Mouse (Mus musculus) heart, adult 11 months (tissue): ENCODE data around the gene Insr.
"Not testable (repeated sequence)": the region's sequence is repeated elsewhere in the genome, so short reads cannot be mapped to it uniquely, and the experiment has no call there.

Experiments used
- DNase-seq: peaks from one replicate; pipeline ENCODE4 v3.0.0; 2022

Gene Insr

DNA sequence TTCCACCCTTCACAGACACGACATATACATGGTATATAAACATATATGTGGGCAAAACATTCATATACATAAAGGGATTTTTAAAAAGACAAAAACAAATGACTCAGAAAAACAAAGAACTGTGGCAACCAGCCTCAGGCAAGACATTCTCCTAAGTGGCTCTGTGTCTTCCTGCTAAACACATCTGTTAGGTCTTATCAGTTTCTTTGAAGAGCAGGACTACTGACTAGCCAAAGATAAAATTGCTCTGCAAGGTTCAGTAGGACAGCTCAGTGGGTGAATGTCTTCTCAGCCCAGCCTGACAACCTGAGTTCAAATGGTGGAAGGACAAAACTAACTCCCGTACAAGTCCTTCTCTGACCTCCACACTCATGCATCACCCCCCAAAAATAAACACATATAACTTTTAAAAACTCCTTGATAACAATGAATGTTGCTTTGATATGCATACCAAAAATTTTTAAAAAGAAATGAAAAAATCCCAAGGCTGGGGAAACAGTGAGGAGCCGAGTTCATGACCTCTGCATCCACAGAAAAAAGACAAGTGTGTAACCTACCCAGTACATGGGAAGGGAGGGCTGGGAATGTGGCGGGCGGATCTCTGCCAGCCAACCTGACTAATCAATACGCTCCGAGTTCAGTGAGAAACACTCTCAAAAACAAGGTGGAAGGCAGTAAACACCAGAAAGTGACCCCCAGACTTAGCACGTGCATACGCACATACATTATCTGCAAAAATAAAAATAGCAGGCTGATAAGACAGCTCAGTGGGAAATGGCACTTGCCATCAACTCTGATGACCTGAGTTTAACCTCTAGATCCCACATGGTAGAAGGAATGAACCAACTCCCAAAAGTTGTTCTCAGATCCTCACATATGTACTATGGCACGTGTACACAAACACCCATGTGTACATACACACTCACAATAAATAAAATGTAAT, 49.0 kb downstream of the Insr start:
- no peak for DNase-seq

DNA sequence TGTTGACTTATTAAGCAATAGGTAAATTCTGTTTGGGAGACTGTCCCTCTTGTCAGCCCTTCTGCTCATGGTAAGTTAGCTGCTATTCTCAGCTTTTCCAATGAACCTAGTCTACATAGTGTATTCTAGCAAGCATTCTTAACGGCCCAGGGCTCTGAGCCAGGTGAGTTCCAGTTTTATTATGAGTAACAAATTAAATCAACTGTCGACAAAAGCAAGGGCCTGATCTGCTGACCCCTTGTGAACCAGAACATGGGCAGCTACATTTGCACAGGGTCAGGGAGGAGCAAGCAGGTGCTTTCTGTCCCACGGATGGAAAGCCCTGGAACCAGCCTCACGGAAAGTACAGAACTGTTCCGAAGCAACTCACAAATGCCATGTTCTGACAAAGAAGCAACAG, 52.0 kb downstream of the Insr start:
- no peak for DNase-seq

DNA sequence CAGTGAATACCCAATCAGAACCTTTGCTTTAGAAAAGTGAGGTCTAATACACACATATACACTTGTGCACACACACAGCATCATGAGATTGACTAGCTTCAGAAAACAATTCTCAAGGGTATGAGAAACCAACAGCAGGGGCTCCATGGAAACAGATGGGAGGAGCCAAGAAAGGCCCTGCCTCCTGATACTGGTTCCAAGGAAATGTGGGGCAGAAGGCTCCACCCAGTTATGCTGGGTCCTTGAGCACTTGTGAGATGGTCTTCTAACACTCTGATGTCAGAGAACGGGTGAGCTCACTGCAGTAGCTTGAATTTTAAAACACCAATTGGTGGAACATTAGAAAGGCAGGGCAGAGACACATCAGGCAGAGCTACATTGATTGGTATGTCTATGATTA, 53.7 kb downstream of the Insr start:
- no peak for DNase-seq

DNA sequence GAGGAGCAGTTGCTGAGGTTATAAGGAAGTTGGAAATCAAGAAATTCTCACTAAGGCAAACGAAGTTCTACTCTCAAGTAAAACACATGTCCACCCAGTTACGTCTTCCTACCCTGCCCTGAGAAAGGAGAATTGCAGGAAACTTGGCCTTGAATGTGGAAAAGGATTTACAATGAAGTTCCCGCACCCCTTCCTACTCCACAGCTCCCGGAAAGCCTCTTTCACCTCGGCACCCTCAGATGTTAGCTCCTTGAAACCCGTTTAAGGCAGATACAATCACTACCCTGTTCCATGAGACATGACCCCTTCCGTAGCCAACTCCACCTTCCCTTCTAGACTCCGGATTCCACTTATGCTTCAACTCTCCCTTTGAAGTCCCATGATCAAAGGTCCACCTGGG, 54.2 kb downstream of the Insr start:
- DNase-seq: peak; percentile 96

DNA sequence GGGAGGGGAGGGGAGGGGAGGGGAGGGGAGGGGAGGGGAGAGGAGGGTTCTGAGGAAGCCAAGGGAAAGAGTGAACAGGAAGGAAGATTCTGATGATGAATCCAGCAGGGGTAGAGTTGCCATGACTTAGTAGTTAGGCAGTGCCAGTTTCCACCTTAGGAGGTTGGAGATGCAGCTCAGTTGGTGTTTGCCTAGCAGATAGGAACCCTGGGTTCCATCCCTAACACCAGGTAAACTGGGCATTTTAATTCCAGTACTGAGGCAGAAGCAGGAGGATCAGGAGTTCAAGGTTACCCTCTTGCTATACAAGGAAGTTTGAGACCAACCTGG, 56.8 kb downstream of the Insr start:
- DNase-seq: peak; percentile 89

DNA sequence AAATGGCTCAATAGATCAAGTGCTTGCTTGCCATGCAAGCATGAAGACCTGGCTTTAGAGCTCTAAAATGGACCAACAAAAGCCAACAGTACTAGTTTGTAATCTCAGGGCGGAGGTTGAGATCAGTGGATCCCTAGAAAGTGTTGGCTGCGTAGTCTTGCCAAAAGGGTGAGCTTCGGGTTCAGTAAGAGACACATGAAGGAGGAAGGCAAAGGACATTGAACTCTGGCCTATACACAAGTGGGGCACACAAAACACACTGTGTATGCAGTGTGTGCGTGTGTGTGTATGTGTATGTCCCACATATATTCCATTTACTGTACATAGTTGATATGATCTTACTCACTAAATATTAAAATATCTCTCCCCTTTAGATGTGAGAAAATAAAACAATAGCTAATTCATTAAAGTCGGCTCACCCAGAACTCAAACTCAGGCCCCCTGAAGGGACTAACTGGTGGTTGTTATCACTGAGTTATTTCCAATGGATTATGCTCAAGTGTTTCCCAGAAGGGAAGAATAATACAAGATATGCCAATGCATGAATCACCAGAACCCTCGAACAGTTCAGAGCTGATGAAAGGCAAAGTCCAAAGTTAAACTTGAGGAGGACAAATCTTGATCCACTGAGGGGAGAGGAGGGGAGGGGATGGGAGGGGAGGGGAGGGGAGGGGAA, 57.3 kb downstream of the Insr start:
- no peak for DNase-seq

DNA sequence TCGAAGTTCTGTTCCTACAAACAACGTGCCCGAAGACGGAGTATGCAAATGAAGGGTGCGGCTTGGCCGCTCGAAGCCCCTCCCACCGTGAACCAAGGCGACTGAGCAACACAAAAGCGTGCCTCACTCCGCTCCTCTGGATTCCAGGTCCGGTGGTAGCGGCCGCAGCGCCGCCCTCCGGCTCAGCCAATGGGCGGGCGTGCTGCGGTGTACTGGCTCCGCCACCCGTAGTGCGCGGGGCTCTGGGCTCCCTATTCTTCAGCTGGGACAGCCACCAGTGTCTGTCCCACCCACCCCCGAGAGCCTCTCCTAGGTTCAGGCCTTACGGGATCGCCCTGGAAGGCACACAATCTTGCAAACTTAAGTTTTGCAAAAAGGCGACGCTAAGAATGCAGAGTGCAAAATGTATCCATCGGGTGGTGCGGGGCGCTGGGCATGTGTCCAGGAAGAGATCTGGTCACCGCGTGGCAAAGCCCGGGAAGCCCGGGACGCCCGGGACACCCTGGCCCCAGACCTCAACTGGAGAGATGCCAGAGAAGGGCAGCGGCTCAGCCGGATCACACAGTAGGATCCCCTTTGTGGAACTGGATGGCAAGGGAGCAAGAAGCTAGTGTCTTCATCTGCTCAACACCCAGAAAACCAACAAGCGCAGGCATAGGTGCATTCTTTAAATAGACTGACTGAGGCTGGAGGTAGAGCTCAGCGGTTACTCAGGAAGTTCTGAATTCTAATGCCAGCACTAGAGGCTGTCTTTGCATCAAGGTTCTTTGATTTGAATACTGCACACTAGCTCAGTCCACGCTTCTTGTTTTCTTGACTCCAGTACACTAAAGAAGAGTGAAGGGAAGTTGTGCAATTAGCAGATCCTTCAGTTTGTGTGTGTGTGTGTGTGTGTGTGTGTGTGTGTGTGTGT, 58.1 kb downstream of the Insr start:
- peak; percentile 99 for DNase-seq

DNA sequence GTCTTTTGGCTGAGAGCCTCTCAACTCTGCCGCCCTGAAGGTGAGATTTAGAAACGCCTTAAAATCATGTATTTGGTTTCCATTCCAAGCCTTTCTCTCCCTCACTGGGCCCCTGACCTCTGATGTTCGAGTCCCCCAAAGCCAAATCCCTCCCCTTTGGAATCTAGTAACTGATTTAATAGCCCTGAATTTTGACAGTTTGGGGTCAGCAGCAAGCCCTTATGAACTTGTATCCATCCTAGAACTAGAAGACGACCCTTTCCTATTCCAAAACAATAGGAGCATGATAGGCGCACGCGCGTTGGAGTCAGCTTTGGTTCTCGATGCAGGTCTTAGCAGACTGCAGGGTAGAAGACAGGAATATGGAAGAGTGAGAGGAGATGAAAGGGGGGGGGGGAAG, 58.9 kb downstream of the Insr start:
- DNase-seq: peak; percentile 92

DNA sequence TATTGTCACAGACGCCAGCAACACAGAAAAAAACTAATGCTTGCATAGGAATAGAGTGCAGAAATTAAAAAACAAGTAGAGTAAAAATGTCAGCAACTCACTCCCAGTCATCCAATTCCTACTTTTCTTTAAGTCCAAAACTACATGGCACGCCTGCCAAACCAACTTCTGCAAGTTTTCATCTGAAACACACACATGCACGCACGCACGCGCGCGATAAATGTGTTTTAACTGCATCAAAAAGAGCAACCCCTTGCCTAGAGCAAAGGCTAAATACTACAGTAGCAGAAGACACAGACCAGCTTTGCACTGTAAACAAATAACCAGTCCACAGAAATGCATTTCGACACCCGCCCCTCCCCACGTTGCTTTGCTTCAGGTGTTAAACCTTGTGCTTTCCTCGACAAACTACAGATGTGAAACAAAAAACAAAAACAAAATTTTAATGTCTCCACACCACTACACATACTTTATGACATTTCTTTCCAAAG, 59.5 kb downstream of the Insr start:
- DNase-seq: peak; percentile 81

DNA sequence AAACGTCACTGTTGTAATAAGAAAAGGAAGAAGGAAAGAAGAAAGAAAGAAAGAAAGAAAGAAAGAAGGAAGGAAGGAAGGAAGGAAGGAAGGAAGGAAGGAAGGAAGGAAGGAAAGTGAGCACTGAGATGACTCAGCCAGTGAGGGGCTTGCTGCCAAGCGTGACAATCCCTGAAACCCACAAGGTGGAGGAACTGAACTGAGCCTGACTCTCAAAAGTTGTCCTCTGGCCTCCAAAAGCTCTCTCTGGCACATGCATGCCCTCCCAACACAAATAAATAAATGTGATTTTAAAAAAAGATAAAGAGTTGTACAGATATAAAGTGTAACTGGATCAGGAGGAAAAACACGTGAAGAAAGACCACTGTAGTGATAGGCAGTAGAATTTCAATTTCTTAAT, 60.2 kb downstream of the Insr start:
- DNase-seq: peak; percentile 80

DNA sequence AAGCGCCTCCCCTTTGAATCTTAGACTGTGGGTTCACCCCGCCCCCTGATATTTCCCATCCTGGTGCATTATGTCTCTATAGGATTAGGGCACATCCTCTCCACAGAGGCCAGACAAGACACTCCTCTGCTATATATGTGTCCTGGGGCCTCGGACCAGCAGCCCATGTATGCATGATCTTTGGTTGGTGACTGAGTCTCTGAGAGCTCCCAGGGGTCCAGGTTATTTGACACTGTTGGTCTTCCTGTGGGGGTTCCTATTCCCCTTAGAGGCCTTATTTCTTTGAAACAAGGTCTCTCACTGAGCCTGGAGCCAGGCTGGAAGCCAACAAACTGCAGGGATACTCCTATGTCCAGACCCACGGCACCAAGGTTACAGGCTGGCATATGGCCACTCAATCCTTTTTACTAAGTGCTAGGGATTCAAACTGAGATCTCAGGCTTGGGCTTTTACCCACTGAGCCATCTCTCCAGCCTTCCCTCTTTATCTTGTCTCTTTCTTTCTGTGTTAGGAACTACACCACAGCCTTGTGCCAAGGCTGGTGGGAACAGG, 62.8 kb downstream of the Insr start:
- DNase-seq: peak; percentile 91

DNA sequence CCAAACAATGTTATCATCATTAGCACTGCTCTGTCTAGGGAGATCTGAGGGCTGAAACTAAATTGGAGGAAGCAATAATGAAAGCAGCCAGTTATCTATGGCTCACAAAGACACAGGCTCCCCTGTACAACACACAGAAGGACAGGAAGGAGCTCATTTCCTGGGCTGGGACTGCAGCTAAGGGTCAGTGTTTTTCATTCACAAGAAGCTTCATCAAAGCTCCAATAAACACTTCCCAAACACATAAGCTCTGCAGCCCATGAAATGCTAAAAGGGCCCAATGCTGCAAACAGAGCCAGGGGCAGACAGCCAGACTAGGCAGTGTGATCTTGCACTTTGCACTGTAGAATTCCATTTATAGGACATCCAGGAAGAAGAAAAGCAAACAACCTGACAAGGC, 63.9 kb downstream of the Insr start:
- DNase-seq: peak; percentile 98

DNA sequence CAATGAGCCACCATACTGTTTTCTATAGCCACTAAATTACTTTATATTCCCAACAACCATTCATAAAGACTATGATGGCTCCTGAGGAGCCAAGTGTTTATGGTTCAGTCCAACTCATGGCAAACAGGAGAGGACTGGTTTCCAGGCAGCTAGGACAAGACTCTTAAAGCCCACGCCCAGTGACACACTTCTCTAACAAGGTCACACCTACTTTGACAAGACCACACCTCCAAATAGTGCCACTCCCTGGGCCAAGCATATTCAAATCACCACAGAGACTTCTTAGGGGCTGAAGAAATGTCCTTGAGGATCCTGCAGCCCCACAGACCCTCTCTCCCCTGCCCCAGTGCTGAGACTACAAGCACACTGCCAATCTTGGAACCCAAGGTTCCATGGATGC, 64.8 kb downstream of the Insr start:
- DNase-seq: peak; percentile 84

DNA sequence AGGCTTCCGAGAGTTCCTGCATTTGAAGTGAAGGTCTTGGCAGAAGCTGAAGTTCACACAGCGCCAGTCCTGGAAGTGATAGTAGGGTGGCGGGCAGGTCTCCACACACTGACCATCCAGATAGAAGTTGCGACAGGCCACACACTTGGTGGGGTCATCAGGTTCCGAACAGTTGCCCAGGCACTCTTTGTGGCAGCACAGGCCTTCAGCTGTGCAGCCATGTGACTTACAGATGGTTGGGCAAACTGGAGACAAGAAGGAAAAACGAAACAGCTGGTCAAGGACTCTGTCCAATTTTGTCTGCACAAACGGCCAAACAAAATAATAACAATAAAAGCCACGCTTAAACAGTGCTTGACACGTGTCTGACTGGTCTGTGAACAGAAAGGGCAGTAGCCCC, 68.0 kb downstream of the Insr start:
- DNase-seq: peak; percentile 98

DNA sequence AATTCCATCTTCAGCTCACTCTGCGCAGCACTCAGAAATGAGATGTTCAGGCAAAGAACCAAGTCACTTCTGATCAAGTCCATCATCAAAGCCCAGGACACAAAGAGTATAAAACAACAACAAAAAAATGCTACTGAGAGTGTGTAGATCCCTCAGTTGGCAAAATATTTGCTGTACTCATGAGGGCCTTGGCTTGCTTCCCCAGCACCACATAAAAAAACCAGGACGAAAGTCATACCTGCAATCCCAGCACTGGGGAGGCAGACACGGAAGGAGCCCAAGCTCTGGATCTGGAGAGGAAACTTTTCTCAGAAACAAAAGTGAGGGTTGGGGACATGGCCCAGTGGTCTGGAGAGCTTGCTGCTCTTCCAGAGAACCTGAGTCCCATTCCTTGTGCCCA, 69.5 kb downstream of the Insr start:
- DNase-seq: peak; percentile 76

DNA sequence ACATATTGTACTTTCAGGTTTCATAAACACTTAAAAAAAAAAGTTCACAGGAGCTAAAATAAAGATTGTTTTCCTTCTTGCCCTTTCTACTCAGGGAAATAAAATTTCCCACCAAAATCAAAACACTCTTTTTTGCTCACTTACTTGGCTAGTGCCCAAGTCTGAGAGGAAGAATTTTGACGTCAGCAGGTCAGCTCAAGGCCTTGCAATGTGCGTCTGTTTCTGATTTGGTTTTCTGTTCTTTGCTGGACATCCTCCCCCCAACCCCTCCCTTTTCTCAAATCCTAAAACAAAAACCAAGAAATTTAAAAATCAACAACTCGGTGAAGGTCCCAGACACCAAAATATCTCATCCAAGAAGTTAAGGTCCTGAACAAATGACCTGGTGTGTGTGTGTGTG, 70.1 kb downstream of the Insr start:
- peak; percentile 95 for DNase-seq

DNA sequence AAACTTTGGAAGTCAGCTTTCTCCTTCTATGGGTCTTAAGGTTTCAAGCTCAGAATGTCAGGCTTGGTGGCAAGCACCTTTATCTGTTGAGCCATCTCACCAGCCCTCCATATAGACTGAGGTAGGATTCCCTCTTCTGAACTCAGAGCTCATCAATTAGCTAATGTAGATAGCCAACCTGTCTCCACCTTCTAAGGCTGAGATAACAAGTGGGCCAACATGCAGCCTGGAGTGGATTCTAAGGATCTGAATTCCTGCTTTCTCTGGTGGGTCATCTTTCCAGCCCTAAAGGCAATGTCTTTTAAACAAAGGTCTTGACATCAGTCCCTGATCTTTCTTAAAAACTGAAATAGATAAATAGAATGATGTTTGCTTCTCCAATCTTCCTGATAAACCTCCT, 70.7 kb downstream of the Insr start:
- DNase-seq: peak; percentile 61

DNA sequence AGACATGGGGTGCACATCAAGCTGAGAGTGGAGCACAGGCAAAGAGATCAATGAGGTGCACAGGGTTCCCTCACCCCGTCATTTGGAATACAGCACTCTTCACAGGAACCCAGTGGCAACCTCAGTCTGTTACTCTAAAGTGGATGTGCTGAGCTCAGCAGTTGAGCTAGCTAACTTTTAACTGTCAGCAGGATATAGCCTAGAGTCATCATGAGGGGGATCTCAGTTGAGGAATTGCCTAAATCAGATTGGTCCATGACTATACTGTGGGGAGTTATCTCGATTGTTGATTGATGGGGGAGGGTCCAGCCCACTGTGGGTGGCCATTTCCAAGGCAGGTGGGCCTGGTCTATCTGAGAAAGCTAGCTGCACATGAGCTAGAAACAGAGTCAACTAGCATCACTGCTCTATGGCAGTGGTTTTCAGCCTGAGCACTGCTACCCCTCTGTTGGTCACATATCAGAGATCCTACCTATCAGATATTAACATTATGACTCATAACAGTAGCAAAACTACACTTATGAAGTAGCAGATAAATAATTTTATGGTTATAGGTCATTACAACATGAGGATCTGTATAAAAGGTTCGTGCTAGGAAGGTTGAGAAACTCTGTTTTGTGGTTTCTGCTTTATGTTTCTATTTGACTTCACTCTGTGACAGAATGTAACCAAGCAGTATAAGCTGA, 74.5 kb downstream of the Insr start:
- DNase-seq: peak; percentile 87

DNA sequence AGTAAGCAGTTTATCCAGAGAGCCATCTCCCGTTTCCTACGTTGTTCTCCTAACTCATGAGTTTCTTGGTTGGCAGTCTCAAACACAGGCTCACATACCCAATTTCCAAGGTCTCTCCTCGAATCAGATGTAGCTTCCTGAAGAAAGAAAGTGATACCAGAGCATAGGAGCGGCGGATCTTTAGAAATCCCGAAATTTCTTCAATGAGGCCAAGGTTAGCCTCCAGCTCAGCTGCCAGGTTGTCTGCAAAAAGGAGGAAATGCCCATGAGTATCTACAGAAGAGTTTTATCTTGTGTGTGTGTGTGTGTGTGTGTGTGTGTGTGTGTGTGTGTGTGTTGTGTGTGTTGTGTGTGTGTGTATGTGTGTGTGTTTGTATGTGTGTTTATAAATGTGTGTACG, 76.6 kb downstream of the Insr start:
- DNase-seq: no peak

DNA sequence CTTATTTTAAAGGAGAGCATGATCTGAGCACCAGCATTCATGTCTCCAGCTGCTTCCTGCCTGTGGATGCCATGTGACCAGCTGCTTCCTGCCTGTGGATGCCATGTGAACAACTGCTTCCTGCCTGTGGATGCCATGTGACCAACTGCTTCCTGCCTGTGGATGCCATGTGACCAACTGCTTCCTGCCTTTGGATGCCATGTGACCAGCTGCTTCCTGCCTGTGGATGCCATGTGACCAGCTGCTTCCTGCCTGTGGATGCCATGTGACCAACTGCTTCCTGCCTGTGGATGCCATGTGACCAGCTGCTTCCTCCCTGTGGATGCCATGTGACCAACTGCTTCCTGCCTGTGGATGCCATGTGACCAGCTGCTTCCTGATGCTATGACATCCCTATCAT, 85.1 kb downstream of the Insr start:
- DNase-seq: not testable (repeated sequence)

DNA sequence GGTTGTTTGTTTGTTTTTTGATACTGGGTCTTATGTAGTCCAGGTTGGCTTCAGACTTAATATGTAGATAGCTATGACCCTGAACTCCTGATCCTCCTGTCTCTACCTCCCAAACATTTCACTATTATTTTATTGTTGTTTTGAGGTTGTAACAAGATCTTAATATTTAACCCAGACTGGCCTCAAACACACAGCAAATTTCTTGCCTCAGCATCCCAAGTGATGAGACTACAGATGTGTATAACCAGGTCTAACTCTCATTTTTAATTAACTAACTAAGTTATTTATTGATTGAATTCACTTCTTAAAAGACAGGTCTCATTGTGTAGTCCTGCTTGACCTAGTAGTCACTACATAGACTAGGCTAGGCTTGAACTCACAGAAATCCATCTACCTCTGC, 88.4 kb downstream of the Insr start:
- DNase-seq: no peak

DNA sequence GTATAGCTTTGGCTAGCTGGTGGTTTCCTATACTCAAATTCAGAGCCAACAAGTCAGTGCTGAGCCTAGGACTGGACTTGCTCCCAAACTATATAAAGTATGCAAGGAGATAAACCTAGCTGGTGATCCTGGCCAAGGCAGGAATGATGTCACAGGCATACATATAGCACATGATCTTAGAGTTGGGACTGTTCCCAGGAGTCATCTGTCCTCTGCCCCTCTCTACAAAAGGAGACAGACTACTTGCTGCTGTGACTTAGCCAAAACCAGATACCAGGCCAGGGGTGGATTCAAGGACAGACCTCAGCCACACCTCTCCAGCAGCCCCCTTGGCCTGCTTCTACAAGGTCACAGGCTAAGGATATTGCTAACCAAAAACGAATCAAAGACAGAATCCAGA, 92.0 kb downstream of the Insr start:
- peak; percentile 97 for DNase-seq
